Comparison of ENCODE assay signal across 10 mouse cellular contexts in genomic region chr2:27931971-27932370, GRCm38 (mm10). TPM values are rescaled to one million over a fixed set of nuclear protein-coding genes. Genes with fewer than 3 reads are reported as not detected.
DNase-seq lines count a peak whose midpoint lies in the region; ATAC-seq lines count a peak whose summit lies in the region.
"Had no signal": no experiment of that assay in that cellular context is flagged by ENCODE, and none has a peak within 500 bp of the region (broad histone marks: within the 10 kb centered on the region; RNA-seq: fewer than 3 reads in every experiment).

No protein-coding gene starts in this region.

- peaks cover 39% of the 10 kb centered on the region for H3K4me1 ChIP-seq in forebrain, embryonic 10.5 days
- peaks cover 29% of the 10 kb centered on the region for H3K4me1 ChIP-seq in forebrain, embryonic 13.5 days
- H3K4me1 ChIP-seq in lung, embryonic 16.5 days (replicated peaks; ENCODE audit: control insufficient read depth, insufficient read depth, low read length) = peaks cover 66% of the 10 kb centered on the region
- H3K4me1 ChIP-seq in intestine, embryonic 15.5 days (replicated peaks) = peaks cover 61% of the 10 kb centered on the region
- H3K4me1 ChIP-seq in stomach, embryonic 15.5 days = peaks cover 60% of the 10 kb centered on the region

- no peak for DNase-seq in forebrain, embryonic 10.5 days (ENCODE audit: extremely low spot score, low spot score)
- no peak for DNase-seq in lung, postnatal 25 days (ENCODE audit: low spot score)
- no peak for DNase-seq in spleen, postnatal 14 days (ENCODE audit: low spot score in 2 of 2)
- DNase-seq: cerebellum, postnatal 25 days; thymus, postnatal 14 days had no signal

- no peaks in the 10 kb centered on the region for H3K36me3 ChIP-seq in forebrain, embryonic 10.5 days (replicated peaks)
- H3K36me3 ChIP-seq in forebrain, embryonic 13.5 days (ENCODE audit: poor library complexity, severe bottlenecking) = no peaks in the 10 kb centered on the region
- peaks cover 2% of the 10 kb centered on the region; the same call in 1 of the 2 replicates for H3K36me3 ChIP-seq in lung, embryonic 16.5 days (ENCODE audit: control insufficient read depth, insufficient read depth, low read length)
- H3K36me3 ChIP-seq in intestine, embryonic 15.5 days = 0 out of 2 replicates have a peak, but pooled peaks cover 3% of the 10 kb centered on the region
- 0 out of 2 replicates have a peak, but pooled peaks cover 3% of the 10 kb centered on the region for H3K36me3 ChIP-seq in stomach, embryonic 15.5 days

- no peak overlapping the region for H3K4me2 ChIP-seq in forebrain, embryonic 13.5 days
- no peak overlapping the region for H3K4me2 ChIP-seq in lung, embryonic 16.5 days (ENCODE audit: low read depth, low read length)
- no peak overlapping the region for H3K4me2 ChIP-seq in intestine, embryonic 15.5 days (replicated peaks)
- no peak overlapping the region for H3K4me2 ChIP-seq in stomach, embryonic 15.5 days

- H3K9me3 ChIP-seq in forebrain, embryonic 10.5 days = no peaks in the 10 kb centered on the region
- H3K9me3 ChIP-seq in forebrain, embryonic 13.5 days (replicated peaks) = no peaks in the 10 kb centered on the region
- H3K9me3 ChIP-seq in lung, embryonic 16.5 days (ENCODE audit: control insufficient read depth, low read length) = no peaks in the 10 kb centered on the region
- H3K9me3 ChIP-seq in intestine, embryonic 15.5 days = no peaks in the 10 kb centered on the region
- H3K9me3 ChIP-seq in stomach, embryonic 15.5 days = no peaks in the 10 kb centered on the region

- no peak overlapping the region for H3K9ac ChIP-seq in forebrain, embryonic 13.5 days
- H3K9ac ChIP-seq in lung, embryonic 16.5 days (ENCODE audit: low read length) = no peak overlapping the region; the same call in 1 of the 2 replicates
- no peak overlapping the region for H3K9ac ChIP-seq in intestine, embryonic 15.5 days
- H3K9ac ChIP-seq in stomach, embryonic 15.5 days = no peak overlapping the region

- H3K27ac ChIP-seq in forebrain, embryonic 10.5 days = peak overlapping the region; percentile 66
- no peak overlapping the region for H3K27ac ChIP-seq in forebrain, embryonic 13.5 days
- H3K27ac ChIP-seq in lung, embryonic 16.5 days (ENCODE audit: low read length) = peak overlapping the region; percentile 63
- peak overlapping the region; percentile 60 for H3K27ac ChIP-seq in intestine, embryonic 15.5 days
- H3K27ac ChIP-seq in stomach, embryonic 15.5 days = peak overlapping the region; percentile 92

- 25% methylated on average over 3 of the region's 3 CpGs for WGBS in forebrain, embryonic 10.5 days
- 48% methylated on average over 3 of the region's 3 CpGs for WGBS in forebrain, embryonic 13.5 days
- WGBS in lung, embryonic 16.5 days = 38% methylated on average over 3 of the region's 3 CpGs
- WGBS in intestine, embryonic 15.5 days = 32% methylated on average over 3 of the region's 3 CpGs
- 44% methylated on average over 3 of the region's 3 CpGs for WGBS in stomach, embryonic 15.5 days

- no peak overlapping the region for H3K4me3 ChIP-seq in forebrain, embryonic 10.5 days
- no peak overlapping the region for H3K4me3 ChIP-seq in forebrain, embryonic 13.5 days
- H3K4me3 ChIP-seq in lung, embryonic 16.5 days (ENCODE audit: low read length) = no peak overlapping the region
- H3K4me3 ChIP-seq in intestine, embryonic 15.5 days (replicated peaks) = no peak overlapping the region
- no peak overlapping the region for H3K4me3 ChIP-seq in stomach, embryonic 15.5 days (replicated peaks)

- H3K27me3 ChIP-seq in forebrain, embryonic 10.5 days (ENCODE audit: poor library complexity, severe bottlenecking) = no peaks in the 10 kb centered on the region
- no peaks in the 10 kb centered on the region for H3K27me3 ChIP-seq in forebrain, embryonic 13.5 days
- H3K27me3 ChIP-seq in lung, embryonic 16.5 days (ENCODE audit: control insufficient read depth, insufficient read depth, low read depth, low read length) = no peaks in the 10 kb centered on the region
- H3K27me3 ChIP-seq in intestine, embryonic 15.5 days (replicated peaks) = no peaks in the 10 kb centered on the region
- no peaks in the 10 kb centered on the region for H3K27me3 ChIP-seq in stomach, embryonic 15.5 days (replicated peaks)

- ATAC-seq in forebrain, embryonic 13.5 days = no peak
- ATAC-seq in lung, embryonic 16.5 days (ENCODE audit: low read depth) = no peak
- no peak for ATAC-seq in intestine, embryonic 15.5 days
- ATAC-seq in stomach, embryonic 15.5 days (ENCODE audit: insufficient read depth, low FRiP score, low read depth) = no peak
- ATAC-seq in megakaryocyte-erythroid progenitor cell, adult 5-6 weeks (replicated peaks; ENCODE audit: low FRiP score, low TSS enrichment, poor library complexity, severe bottlenecking) = no peak

RNA-seq across cellular contexts. Expression of gene Col5a1, which starts 45.7 kb away (rescaled TPM):
- 11.0 and 11.1 TPM in 2 replicates for polyA plus RNA-seq in forebrain, embryonic 10.5 days (2016; fragmentation: Nextera tagmentation; extraction: Ambion mirVana)
- 6.1 and 6.5 TPM in 2 replicates for polyA plus RNA-seq in forebrain, embryonic 13.5 days (2015; fragmentation: Nextera tagmentation; extraction: Ambion mirVana)
- 66.2 and 69.5 TPM in 2 replicates for polyA plus RNA-seq in lung, embryonic 16.5 days (2015; fragmentation: Nextera tagmentation; extraction: Ambion mirVana)
- polyA plus RNA-seq in intestine, embryonic 15.5 days (2015; fragmentation: Nextera tagmentation; extraction: Ambion mirVana) = 96.3 and 97.9 TPM in 2 replicates
- polyA plus RNA-seq in stomach, embryonic 15.5 days (2015; fragmentation: Nextera tagmentation; extraction: Ambion mirVana) = 130 and 136 TPM in 2 replicates
- 22.0 and 24.7 TPM in 2 replicates for total RNA-seq in megakaryocyte-erythroid progenitor cell, adult 5-6 weeks (2014; fragmentation: Nextera tagmentation)
- total RNA-seq in megakaryocyte-erythroid progenitor cell, adult 5-6 weeks (2017) = 6.2 and 9.2 TPM in 2 replicates
